Mouse (Mus musculus) c-Kit-positive CD71-negative TER-119-negative erythroid progenitor cells, embryonic 14.5 days (primary cell): ENCODE data around the gene Wdr54.

Experiments used
- DNase-seq: peaks from one replicate; pipeline ENCODE4 v3.0.0-alpha.2; 2013; ENCODE audit warnings: low read depth

Wdr54 gene

DNA sequence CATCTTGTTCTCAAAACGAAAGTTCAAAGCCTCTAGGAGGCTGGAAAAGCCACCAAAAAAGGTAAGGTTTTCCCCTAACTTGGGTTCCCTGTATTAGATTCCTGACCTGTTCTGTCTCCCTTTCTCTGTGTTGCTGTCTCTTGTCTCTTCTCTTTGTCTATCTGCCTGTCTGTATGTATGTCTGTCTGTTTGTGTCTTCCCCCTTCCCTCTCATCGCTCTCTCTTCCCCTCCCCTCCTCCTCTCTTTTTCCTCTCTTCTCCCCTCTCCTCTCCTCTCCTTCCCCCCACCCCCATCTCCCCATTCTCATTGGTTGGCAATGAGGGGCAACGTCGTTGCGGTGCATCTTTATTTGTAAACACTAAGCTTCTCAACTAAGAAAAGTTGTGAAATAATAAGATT is 30.9 kb downstream of the Wdr54 start, which contains the start of gene Ino80b:
Ino80b (minus strand) TSS at position 101 of the 400 bp plus-strand sequence.
- no peak for DNase-seq

DNA sequence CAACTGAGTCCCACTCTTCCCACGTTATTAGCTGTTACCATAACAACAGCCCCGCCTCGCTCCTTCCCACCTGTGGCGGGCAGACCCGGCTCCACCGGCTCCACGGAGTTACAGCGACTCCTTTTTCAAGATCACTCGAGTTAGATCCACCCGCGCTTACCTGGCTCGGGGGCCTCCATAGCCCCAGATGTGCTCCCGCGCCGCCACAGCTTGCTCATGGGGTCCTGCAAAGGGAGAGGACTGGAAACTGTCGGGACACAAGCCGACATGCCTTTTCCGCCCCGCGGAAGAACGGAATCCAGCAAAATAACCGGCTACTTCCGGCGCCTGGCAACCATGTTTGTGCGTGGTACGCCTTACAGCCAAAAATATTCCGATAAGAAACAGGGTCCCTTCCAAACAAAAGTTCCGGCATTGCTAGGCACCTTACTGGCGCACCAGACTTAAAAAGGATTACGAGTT is 31.3 kb downstream of the Wdr54 start:
- peak; percentile 97 for DNase-seq

DNA sequence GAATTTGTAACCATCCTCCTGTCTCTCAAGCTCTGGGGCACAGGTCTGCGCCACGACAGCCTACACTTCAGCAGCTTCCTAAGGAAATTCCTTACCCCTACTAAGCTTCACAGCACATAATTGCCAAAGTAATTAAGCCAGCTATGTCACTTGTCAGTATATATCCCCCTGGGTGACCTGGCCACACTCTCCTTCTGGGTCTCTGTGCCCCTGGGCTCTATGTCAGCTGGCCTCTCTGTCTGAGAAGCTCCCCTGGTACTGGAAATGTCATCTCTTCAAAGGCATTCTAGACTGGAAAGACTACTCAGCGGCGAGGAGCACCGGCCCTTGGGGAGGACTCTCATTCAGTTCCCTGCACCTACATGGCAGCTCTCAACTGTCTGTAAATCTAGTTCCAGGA is 33.2 kb downstream of the Wdr54 start:
- no peak for DNase-seq

- DNase-seq = no peak
Observed at GRCm38 (mm10) chr6:83121863-83122710, 34.1 kb downstream of the Wdr54 start.

DNA sequence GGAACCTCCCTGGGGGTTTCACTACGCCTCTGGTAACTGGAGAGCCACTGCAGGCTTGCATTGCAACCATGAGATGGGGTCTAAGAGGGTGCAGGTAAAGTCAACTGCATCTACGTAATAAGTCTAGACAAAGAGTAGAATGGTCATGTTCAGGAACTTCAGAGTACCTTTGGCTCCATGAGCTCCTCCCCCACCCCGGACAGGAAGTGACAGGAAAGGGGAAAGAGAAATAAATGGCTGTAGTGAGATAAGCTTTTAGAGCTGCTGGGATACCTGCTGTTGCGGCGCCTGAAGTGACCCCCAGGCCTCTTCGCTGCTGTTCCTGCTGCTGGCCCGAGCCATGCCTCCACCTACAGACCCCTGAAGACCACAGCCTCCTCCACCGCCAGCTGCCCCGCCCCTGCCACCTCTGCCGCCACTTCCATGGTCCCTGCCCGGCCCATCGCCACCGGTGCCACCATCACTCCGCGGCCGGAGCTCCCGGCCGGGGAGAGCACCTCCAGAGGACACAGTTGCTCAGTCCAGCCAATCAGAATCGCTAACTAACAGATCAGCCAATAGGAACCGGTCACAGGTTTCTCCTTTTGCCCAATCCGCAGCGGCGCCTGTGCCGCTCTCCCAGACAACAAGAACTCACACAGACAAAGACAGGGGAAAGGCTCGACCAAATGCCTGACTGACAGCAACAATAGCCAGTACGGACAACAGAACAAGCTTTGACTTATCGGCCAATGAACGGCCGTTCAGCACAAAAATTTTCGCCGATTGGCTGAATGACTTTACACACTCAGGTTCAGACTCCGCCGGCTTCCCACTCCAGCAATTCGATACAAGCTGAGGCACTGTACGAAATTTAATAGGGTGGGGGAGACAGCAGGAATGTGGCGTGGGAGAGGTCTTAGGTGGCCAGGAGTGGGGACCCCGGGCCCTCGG is 35.0 kb downstream of the Wdr54 start, which contains the start of gene Wbp1:
Wbp1 (minus strand) TSS at position 630 of the 933 bp plus-strand sequence.
- DNase-seq = peak; percentile 95

DNA sequence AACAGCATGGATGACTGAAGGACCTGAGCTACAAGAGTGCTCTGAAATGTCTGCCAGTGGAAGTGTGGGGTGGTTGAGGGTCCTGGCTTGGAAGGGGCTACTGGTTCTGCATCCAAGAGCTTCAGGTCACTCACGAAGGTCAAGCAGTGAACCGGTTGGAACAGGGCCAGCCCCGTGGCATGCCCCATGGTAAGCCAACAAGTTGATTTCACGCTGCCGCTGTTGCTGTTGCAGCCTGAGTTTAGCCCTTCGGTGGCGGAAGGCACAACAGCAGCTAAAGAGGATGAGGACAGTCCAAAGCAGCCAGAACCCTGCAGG is 36.5 kb downstream of the Wdr54 start:
- no peak for DNase-seq

- DNase-seq = no peak
Observed at GRCm38 (mm10) chr6:83118825-83119733, 37.1 kb downstream of the Wdr54 start.

- DNase-seq = no peak
Observed at GRCm38 (mm10) chr6:83118369-83118768, 37.8 kb downstream of the Wdr54 start.

- no peak for DNase-seq
Observed at GRCm38 (mm10) chr6:83117616-83118015, 38.6 kb downstream of the Wdr54 start.

GRCm38 (mm10) chr6:83117165-83117438 is 39.1 kb downstream of the Wdr54 start:
- no peak for DNase-seq

GRCm38 (mm10) chr6:83116373-83117164 is 39.6 kb downstream of the Wdr54 start:
- no peak for DNase-seq

DNA sequence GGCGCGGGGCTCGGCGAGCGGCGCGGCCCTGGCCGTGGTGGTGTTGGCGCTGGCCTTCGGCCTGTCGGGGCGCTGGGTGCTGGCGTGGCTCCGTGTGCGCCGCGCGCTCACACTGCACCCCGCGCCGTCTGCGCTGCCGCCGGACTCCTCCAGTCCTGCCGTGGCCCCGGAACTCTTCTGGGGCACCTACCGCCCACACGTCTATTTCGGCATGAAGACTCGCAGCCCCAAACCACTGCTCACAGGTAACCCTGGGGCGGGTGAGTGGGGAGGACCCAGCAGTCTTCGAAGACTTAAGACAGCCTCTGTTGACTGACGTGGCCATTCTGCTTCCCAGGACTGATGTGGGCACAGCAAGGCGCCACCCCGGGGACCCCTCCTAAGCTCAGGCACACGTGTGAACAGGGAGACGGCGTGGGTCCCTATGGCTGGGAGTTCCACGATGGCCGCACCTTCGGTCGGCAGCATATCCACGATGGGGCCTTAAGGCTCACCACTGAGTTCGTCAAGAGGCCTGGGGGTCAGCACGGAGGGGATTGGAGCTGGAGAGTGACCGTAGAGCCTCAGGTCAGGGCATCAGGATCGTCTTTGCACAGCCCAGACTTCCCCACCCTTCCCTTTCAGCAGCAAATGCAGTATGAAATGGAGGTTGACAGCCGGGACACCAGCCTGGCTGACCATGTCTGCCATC is 40.4 kb downstream of the Wdr54 start:
- no peak for DNase-seq

- DNase-seq = peak; percentile 89
Observed at GRCm38 (mm10) chr6:83115011-83115671, 41.1 kb downstream of the Wdr54 start, which contains the start of gene Mogs. Gene Mogs (plus strand): TSS chr6:83115496.

DNA sequence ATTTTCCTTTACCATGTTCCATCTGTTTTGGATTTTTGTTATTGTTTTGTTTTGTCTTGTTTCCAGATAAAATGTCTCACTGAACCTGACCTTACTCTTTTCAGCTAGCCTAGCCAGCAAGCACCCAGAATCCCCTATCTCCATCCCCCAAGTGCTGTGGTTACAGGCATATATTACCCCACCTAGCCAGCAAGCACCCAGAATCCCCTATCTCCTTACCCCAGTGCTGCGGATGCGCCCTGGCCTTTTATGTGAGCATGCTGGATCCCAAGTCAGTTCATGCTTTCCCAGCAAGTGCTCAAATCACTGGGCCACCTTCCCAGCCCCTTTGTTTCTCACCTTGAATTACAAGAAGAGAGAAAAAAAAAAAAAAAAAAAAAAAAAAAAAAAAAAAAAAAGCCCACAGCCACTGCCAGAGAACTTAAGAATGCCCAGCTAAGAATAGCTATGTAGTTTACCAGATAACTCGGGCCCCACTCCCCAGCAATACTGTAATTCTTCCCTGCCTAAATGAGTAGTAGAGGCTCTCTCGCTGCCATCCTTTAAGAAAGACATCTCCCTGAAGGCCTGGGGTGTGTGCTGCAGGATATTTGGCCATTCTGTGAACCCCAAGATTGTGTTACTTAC is 44.6 kb downstream of the Wdr54 start:
- DNase-seq = no peak

- no peak for DNase-seq
Observed at GRCm38 (mm10) chr6:83108762-83109668, 47.2 kb downstream of the Wdr54 start, which contains the start of gene Mrpl53. Gene Mrpl53 (plus strand): TSS chr6:83109040.

DNA sequence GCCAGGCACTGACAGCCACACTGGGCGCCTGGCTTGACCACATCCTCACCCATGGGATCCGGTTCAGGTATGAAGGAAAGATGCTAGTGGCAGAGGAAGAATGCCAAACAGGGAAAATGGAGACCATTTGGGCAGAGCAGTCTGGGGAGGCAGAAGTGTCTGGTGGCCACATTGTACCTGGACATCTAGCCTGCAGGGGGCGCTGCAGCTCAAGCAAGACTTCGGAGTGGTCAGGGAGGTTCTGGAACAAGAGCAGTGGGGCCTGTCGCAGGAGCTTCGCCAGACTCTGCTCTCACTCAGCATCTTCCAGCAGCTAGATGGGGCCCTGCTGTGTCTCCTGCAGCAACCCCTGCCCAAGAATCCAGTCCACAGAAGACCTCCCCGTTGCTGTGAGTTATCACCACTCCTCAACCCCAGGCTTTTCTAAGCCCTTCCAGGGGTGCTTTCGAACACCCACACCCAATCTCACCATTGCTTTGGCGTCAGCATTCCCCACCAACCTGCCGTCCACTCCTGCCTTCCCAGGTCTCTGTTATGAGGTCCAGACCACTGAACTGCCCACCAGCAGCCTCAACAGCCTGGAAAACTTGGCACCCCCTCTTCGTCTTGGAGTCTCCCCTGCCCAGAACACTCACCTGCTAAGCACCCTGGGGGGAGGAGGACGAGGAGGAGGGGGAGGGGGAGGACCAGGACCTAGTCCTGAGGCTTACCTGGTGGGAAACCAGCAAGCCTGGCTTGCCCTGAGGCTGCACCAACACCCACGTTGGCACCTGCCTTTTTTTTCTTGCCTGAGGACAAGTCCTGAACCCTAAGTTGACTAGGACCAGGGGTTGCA is 48.4 kb downstream of the Wdr54 start:
- DNase-seq = peak; percentile 82

- no peak for DNase-seq
Observed at GRCm38 (mm10) chr6:83104158-83104557, 52.0 kb downstream of the Wdr54 start.
